In genomic region chr3:128327677-128328076, GRCm38 (mm10) we compare ENCODE assay signal across 21 mouse cellular contexts.
DNase-seq lines count a peak whose midpoint lies in the region; ATAC-seq lines count a peak whose summit lies in the region.
"Had no signal": no experiment of that assay in that cellular context is flagged by ENCODE, and none has a peak within 500 bp of the region (broad histone marks: within the 10 kb centered on the region; RNA-seq: fewer than 3 reads in every experiment).

No protein-coding gene starts in this region.

- H3K27ac ChIP-seq in hindbrain, embryonic 14.5 days = no peak overlapping the region
- no peak overlapping the region for H3K27ac ChIP-seq in hindbrain, embryonic 10.5 days
- H3K27ac ChIP-seq in midbrain, embryonic 14.5 days (replicated peaks; ENCODE audit: low read depth, low read length) = 0 out of 2 replicates have a peak overlapping the region, but pooled peaks have one; percentile 37
- H3K27ac ChIP-seq: embryonic facial prominence, embryonic 15.5 days; forebrain, embryonic 10.5 days; heart, adult 2 months; heart, embryonic 15.5 days had no signal

- no peak overlapping the region for H3K4me2 ChIP-seq in hindbrain, embryonic 14.5 days (replicated peaks)
- H3K4me2 ChIP-seq in midbrain, embryonic 14.5 days (ENCODE audit: low read length) = no peak overlapping the region
- H3K4me2 ChIP-seq: embryonic facial prominence, embryonic 15.5 days; heart, embryonic 11.5 days; heart, embryonic 15.5 days had no signal

- no peaks in the 10 kb centered on the region for H3K9me3 ChIP-seq in hindbrain, embryonic 14.5 days (ENCODE audit: control insufficient read depth, low read length)
- H3K9me3 ChIP-seq in hindbrain, embryonic 10.5 days = no peaks in the 10 kb centered on the region
- no peaks in the 10 kb centered on the region for H3K9me3 ChIP-seq in midbrain, embryonic 14.5 days (ENCODE audit: control insufficient read depth, low read length)
- H3K9me3 ChIP-seq: embryonic facial prominence, embryonic 15.5 days; forebrain, embryonic 10.5 days; heart, embryonic 15.5 days had no signal

- H3K27me3 ChIP-seq in hindbrain, embryonic 14.5 days (ENCODE audit: control insufficient read depth, insufficient read depth, low read length) = no peaks in the 10 kb centered on the region
- no peaks in the 10 kb centered on the region for H3K27me3 ChIP-seq in hindbrain, embryonic 10.5 days (ENCODE audit: insufficient read depth, poor library complexity, severe bottlenecking)
- H3K27me3 ChIP-seq in midbrain, embryonic 14.5 days (ENCODE audit: control insufficient read depth, insufficient read depth, low read length) = no peaks in the 10 kb centered on the region
- H3K27me3 ChIP-seq: embryonic facial prominence, embryonic 15.5 days; heart, embryonic 15.5 days had no signal

- no peaks in the 10 kb centered on the region for H3K4me1 ChIP-seq in hindbrain, embryonic 14.5 days (replicated peaks; ENCODE audit: control insufficient read depth, insufficient read depth, low read length)
- H3K4me1 ChIP-seq in hindbrain, embryonic 10.5 days (replicated peaks) = no peaks in the 10 kb centered on the region; the same call in 1 of the 2 replicates
- no peaks in the 10 kb centered on the region for H3K4me1 ChIP-seq in midbrain, embryonic 14.5 days (ENCODE audit: control insufficient read depth, insufficient read depth, low read length)
- H3K4me1 ChIP-seq: embryonic facial prominence, embryonic 15.5 days; heart, embryonic 15.5 days had no signal

- no peak overlapping the region for H3K4me3 ChIP-seq in hindbrain, embryonic 14.5 days (replicated peaks; ENCODE audit: low read length)
- H3K4me3 ChIP-seq in hindbrain, embryonic 10.5 days = no peak overlapping the region
- H3K4me3 ChIP-seq in midbrain, embryonic 14.5 days (replicated peaks; ENCODE audit: low read depth, low read length) = no peak overlapping the region
- H3K4me3 ChIP-seq: embryonic facial prominence, embryonic 15.5 days; erythroblast, embryonic 14.5 days; forebrain, embryonic 10.5 days; heart, adult 2 months; heart, embryonic 15.5 days had no signal

- H3K9ac ChIP-seq in hindbrain, embryonic 14.5 days = no peak overlapping the region
- H3K9ac ChIP-seq in midbrain, embryonic 14.5 days (replicated peaks; ENCODE audit: low read length) = no peak overlapping the region
- H3K9ac ChIP-seq: embryonic facial prominence, embryonic 15.5 days; heart, embryonic 15.5 days had no signal

- WGBS in hindbrain, embryonic 14.5 days = 66% methylated on average over 5 of the region's 5 CpGs
- 71% methylated on average over 5 of the region's 5 CpGs for WGBS in hindbrain, embryonic 10.5 days
- 10% methylated on average over 5 of the region's 5 CpGs for WGBS in midbrain, embryonic 14.5 days

- no peak for DNase-seq in hindbrain, embryonic 14.5 days (ENCODE audit: low spot score)
- no peak for DNase-seq in hindbrain, embryonic 10.5 days (ENCODE audit: low spot score)
- peak; percentile 62 for DNase-seq in retina, postnatal 1 day
- no peak for DNase-seq in retina, embryonic 14.5 days (ENCODE audit: low spot score)
- DNase-seq in midbrain, embryonic 14.5 days = peak; percentile 67
- no peak for DNase-seq in adipocyte (ENCODE audit: low spot score)
- DNase-seq in spleen, postnatal 36 days (ENCODE audit: low spot score in 2 of 2) = no peak
- DNase-seq in lung, postnatal 14 days = no peak
- DNase-seq: adrenal gland, postnatal 25 days; cerebellum, adult 8-10 months; cerebellum, postnatal 14 days; embryo, embryonic 11 days; gastrocnemius, postnatal 14 days; heart, adult 2 months; heart, postnatal 14 days had no signal

- H3K36me3 ChIP-seq in hindbrain, embryonic 14.5 days (replicated peaks; ENCODE audit: control insufficient read depth, insufficient read depth) = no peaks in the 10 kb centered on the region
- H3K36me3 ChIP-seq in hindbrain, embryonic 10.5 days = no peaks in the 10 kb centered on the region
- H3K36me3 ChIP-seq in midbrain, embryonic 14.5 days (ENCODE audit: control insufficient read depth, insufficient read depth, low read length) = no peaks in the 10 kb centered on the region
- H3K36me3 ChIP-seq: embryonic facial prominence, embryonic 15.5 days; forebrain, embryonic 10.5 days; heart, embryonic 15.5 days had no signal

- ATAC-seq in hindbrain, embryonic 14.5 days (ENCODE audit: low FRiP score) = 0 out of 2 replicates have a peak, but pooled peaks have one; percentile 53
- ATAC-seq in midbrain, embryonic 14.5 days (ENCODE audit: low FRiP score, low TSS enrichment) = peak; percentile 76
- ATAC-seq: forebrain, embryonic 16.5 days had no signal

Comparison
In these comparisons a context has a peak if more than half of its experiments do, and no peak if none do; other contexts are left out.
1. DNase-seq: peak in retina, postnatal 1 day (single experiment) and midbrain, embryonic 14.5 days (single experiment); none in hindbrain, embryonic 14.5 days (single experiment), hindbrain, embryonic 10.5 days (single experiment), retina, embryonic 14.5 days (single experiment), adipocyte (single experiment), spleen, postnatal 36 days (0 of 2) and lung, postnatal 14 days (single experiment).